Mouse (Mus musculus) layer of hippocampus, adult 2 months (tissue): ENCODE measurements around the gene Pold4. TPM values are rescaled to one million over a fixed set of nuclear protein-coding genes. Genes with fewer than 3 reads are reported as not detected.
A peak's percentile ranks its signal among the peaks of the same experiment; 100 is the strongest.

Experiments
- DNase-seq, 2 experiments: peaks; one replicate each; pipeline ENCODE4 v3.0.0; 2022; ENCODE audit warnings: low spot score in 2 of 2
- H3K27ac ChIP-seq: fragments of 200-600 bp; 2 replicates; pipeline ENCODE4 v1.8.1; 2022
- H3K4me3 ChIP-seq: fragments of 200-600 bp; 2 replicates; pipeline ENCODE4 v1.8.1; 2022; ENCODE audit warnings: mild to moderate bottlenecking
- CTCF ChIP-seq: fragments of 200-600 bp; conservative IDR thresholded peaks from 2 replicates; pipeline ENCODE4 v1.8.1; 2022; ENCODE audit warnings: antibody characterized with exemption, mild to moderate bottlenecking, moderate library complexity
- total RNA-seq, 2 experiments: library from RNA; stranded (reverse); gene quantifications; 2 replicates each; pipeline ENCODE4 v1.2.3; 2021

Pold4 gene
- total RNA-seq, 2 experiments from 2014 or later = 16.7 to 18.2 TPM

GRCm38 (mm10) chr19:4213524-4213974 is 18.1 kb upstream of the Pold4 start:
- Histone ChIP-seq H3K4me3 (no peak overlapping the region), H3K27ac (no peak overlapping the region)
- TF ChIP-seq CTCF = no peak
- no peak for DNase-seq

- no peak for DNase-seq
- Histone ChIP-seq H3K27ac (no peak within 1 kb of the TSS), H3K4me3 (peak within 1 kb of the TSS; percentile 55)
- no peak for TF ChIP-seq CTCF
Observed at GRCm38 (mm10) chr19:4214071-4214770, 17.5 kb upstream of the Pold4 start, which contains the start of the genes Clcf1 and AC109138.7. Clcf1 (plus strand) TSS chr19:4214238. AC109138.7 (plus strand) TSS chr19:4214357.

GRCm38 (mm10) chr19:4214771-4215450 is 16.8 kb upstream of the Pold4 start:
- no peak overlapping the region for H3K27ac ChIP-seq
- TF ChIP-seq CTCF = no peak

GRCm38 (mm10) chr19:4215451-4215840 is 16.3 kb upstream of the Pold4 start:
- peak overlapping the region; percentile 55 for H3K4me3 ChIP-seq
- DNase-seq = no peak
- TF ChIP-seq CTCF = no peak
- no peak overlapping the region for H3K27ac ChIP-seq

More at GRCm38 (mm10) chr19:4214771-4215450, 16.8 kb upstream of the Pold4 start:
- DNase-seq = no peak
- peak overlapping the region; percentile 55 for H3K4me3 ChIP-seq

GRCm38 (mm10) chr19:4216041-4216685 is 15.5 kb upstream of the Pold4 start:
- TF ChIP-seq CTCF = peak; percentile 74
- no peak overlapping the region for H3K27ac ChIP-seq
- no peak overlapping the region for H3K4me3 ChIP-seq
- no peak for DNase-seq

- DNase-seq = no peak
Observed at GRCm38 (mm10) chr19:4217140-4217539, 14.6 kb upstream of the Pold4 start.

GRCm38 (mm10) chr19:4217855-4218254 is 13.8 kb upstream of the Pold4 start:
- Histone ChIP-seq H3K27ac (no peak overlapping the region), H3K4me3 (no peak overlapping the region)
- no peak for DNase-seq
- no peak for TF ChIP-seq CTCF

More at GRCm38 (mm10) chr19:4217140-4217539, 14.6 kb upstream of the Pold4 start:
- Histone ChIP-seq H3K4me3 (no peak overlapping the region), H3K27ac (no peak overlapping the region)
- TF ChIP-seq CTCF = no peak

- H3K27ac ChIP-seq = no peak overlapping the region
- TF ChIP-seq CTCF = no peak
- no peak overlapping the region for H3K4me3 ChIP-seq
- DNase-seq = no peak
Observed at GRCm38 (mm10) chr19:4218293-4218692, 13.4 kb upstream of the Pold4 start.

GRCm38 (mm10) chr19:4218784-4219183 is 12.9 kb upstream of the Pold4 start:
- Histone ChIP-seq H3K4me3 (no peak overlapping the region), H3K27ac (no peak overlapping the region)
- DNase-seq = no peak
- no peak for TF ChIP-seq CTCF

- no peak for DNase-seq
- Histone ChIP-seq H3K4me3 (no peak overlapping the region), H3K27ac (no peak overlapping the region)
- no peak for TF ChIP-seq CTCF
Observed at GRCm38 (mm10) chr19:4219943-4220342, 11.8 kb upstream of the Pold4 start.

- H3K4me3 ChIP-seq = no peak overlapping the region
- no peak overlapping the region for H3K27ac ChIP-seq
Observed at GRCm38 (mm10) chr19:4220416-4220815, 11.3 kb upstream of the Pold4 start.

GRCm38 (mm10) chr19:4220957-4221743 is 10.5 kb upstream of the Pold4 start:
- H3K4me3 ChIP-seq = no peak overlapping the region
- no peak for DNase-seq
- TF ChIP-seq CTCF = no peak
- H3K27ac ChIP-seq = 0 out of 2 replicates have a peak overlapping the region, but pooled peaks have one; percentile 5

More at GRCm38 (mm10) chr19:4220416-4220815, 11.3 kb upstream of the Pold4 start:
- no peak for DNase-seq
- no peak for TF ChIP-seq CTCF
